Mouse (Mus musculus) neural tube, embryonic 11.5 days (tissue): ENCODE measurements around the gene Flcn. TPM values are rescaled to one million over a fixed set of nuclear protein-coding genes. Genes with fewer than 3 reads are reported as not detected.

ENCODE experiments used
- ATAC-seq: fragments of 200-750 bp; cut with Nextera tagmentation; 2 replicates; pipeline ENCODE4 v1.8.0; 2017; ENCODE audit warnings: moderate number of reproducible peaks, mild to moderate bottlenecking, moderate TSS enrichment, moderate library complexity; ENCODE audit not compliant: insufficient read depth, low FRiP score, low TSS enrichment
- DNase-seq: peaks from one replicate; pipeline ENCODE4 v3.0.0-alpha.2; 2015; ENCODE audit warnings: low spot score
- H3K27ac ChIP-seq: fragments of 300-500 bp; sonication (generic); 2 replicates; pipeline ENCODE4 v1.5.1; 2014; ENCODE audit warnings: low read depth, mild to moderate bottlenecking, low read length
- H3K27me3 ChIP-seq: fragments of 300-500 bp; sonication (generic); 2 replicates; pipeline ENCODE4 v1.6.1; 2014; ENCODE audit warnings: mild to moderate bottlenecking, low read length, mixed read lengths; ENCODE audit not compliant: control insufficient read depth, insufficient read depth
- H3K36me3 ChIP-seq: fragments of 300-500 bp; sonication (generic); 2 replicates; pipeline ENCODE4 v1.6.1; 2014; ENCODE audit warnings: mild to moderate bottlenecking, low read length, moderate library complexity, mixed read lengths; ENCODE audit not compliant: control insufficient read depth, insufficient read depth
- H3K4me1 ChIP-seq: fragments of 300-500 bp; sonication (generic); 2 replicates; pipeline ENCODE4 v1.6.1; 2014; ENCODE audit warnings: low read length, mixed read lengths; ENCODE audit not compliant: control insufficient read depth, insufficient read depth
- H3K4me2 ChIP-seq: fragments of 300-500 bp; sonication (generic); 2 replicates; pipeline ENCODE4 v1.6.1; 2014; ENCODE audit warnings: low read depth, mild to moderate bottlenecking, moderate library complexity
- H3K4me3 ChIP-seq: fragments of 300-500 bp; sonication (generic); 2 replicates; pipeline ENCODE4 v1.5.1; 2014; ENCODE audit warnings: low read depth, low read length
- H3K9ac ChIP-seq: fragments of 300-500 bp; sonication (generic); 2 replicates; pipeline ENCODE4 v1.6.1; 2014; ENCODE audit warnings: mild to moderate bottlenecking, low read length
- H3K9me3 ChIP-seq: fragments of 300-500 bp; sonication (generic); 2 replicates; pipeline ENCODE4 v1.6.1; 2016; ENCODE audit warnings: low read length; ENCODE audit not compliant: control insufficient read depth
- WGBS: fragments of 180-500 bp; shearing (Covaris S2); extraction: QIAGEN DNeasy Blood & Tissue Kit; methylation state at CpG from one replicate; pipeline ENCODE4 v1.1.7; 2014; 5-methylcytosine and 5-hydroxymethylcytosine counted together
- polyA plus RNA-seq: library from polyadenylated mRNA; unstranded; fragments of >200 nt; fragmentation: Nextera tagmentation; extraction: Ambion mirVana; gene quantifications from 2 replicates; pipeline ENCODE4 v1.2.1, GENCODE M21; 2014

The Flcn gene
- polyA plus RNA-seq, 1 experiment from 2014 or later = 30.9 TPM

DNA sequence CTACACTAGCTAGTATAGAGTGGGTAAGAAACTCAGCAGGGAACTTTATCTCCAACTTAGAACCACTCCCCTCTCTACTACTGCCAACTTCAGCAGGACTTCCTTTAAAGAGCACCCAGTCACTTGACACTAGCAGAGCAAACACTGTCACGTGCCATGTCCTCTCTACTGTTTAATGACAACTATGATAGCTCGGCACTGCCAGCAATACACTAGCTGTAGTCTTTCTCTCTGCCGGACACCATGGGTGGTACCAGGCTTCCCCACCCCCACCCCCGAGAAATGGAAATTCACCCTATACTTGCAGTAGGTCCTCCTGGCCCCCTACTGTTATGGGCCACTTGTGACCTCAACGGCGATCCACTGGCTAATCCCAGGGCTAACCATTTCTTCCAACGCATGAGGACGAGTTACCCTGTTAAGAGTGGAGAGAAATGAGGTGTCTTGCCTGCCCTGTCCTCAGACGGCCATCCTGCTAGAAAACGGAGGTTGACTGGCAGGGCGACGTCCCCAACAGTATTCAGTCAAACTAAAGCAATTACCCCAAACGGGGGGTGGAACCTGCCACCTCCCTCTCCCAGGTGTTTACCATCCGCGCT, 646 bp downstream of the Flcn start:
- Histone ChIP-seq H3K27me3 (no peaks in the 10 kb centered on the region), H3K27ac (peak overlapping the region; percentile 97), H3K4me1 (peaks cover 8% of the 10 kb centered on the region; the same call in 1 of the 2 replicates), H3K9me3 (no peaks in the 10 kb centered on the region), H3K36me3 (peaks cover 5% of the 10 kb centered on the region), H3K9ac (peak overlapping the region; percentile 98), H3K4me3 (peak overlapping the region; percentile 76), H3K4me2 (peak overlapping the region; percentile 65)
- ATAC-seq (peak; percentile 2; the same call in 1 of the 2 replicates), DNase-seq (no peak)
- WGBS = 0% methylated on average over 15 of the region's 15 CpGs

DNA sequence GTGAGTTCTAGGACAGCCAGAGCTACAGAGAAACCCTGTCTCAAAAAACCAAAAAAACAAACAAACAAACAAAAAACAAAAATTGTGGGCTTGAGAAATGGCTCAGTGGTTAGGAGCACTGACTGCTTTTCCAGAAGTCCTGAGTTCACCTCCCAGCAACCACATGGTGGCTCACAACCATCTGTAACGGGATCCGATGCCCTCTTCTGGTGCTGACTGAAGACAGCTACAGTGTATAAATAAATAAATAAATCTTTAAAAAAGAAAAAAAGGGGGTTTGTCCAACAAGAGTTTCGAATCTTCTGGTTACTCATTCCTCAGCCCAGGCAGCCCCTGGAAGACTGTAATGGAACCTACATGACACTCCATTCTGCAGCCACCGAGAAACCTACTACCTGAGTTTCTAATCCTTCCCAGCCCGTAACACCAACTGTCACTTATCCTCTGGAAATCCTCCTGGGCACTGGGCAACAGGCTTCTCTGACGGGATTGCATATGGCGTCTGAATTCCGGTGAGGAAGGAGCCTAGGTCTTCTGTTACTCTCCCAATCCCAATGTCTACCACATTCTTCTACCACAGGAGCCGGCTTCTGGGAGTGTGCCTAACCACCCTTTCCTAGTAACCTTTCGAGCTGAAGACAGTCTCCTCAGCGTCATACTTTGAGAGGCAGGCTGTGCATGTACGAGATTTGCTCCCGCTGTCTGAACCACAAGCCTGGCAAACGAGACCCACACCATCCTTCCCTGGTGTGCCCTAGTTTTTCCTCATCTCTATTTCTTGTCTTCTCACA, 1.5 kb downstream of the Flcn start:
- ATAC-seq = no peak
- 71% methylated on average over 14 of the region's 14 CpGs for WGBS
- Histone ChIP-seq H3K36me3 (peaks cover 5% of the 10 kb centered on the region), H3K4me2 (peak overlapping the region; percentile 65), H3K27me3 (no peaks in the 10 kb centered on the region), H3K27ac (no peak overlapping the region), H3K9me3 (no peaks in the 10 kb centered on the region), H3K9ac (peak overlapping the region; percentile 98; the same call in 1 of the 2 replicates), H3K4me1 (peaks cover 8% of the 10 kb centered on the region; the same call in 1 of the 2 replicates), H3K4me3 (peak overlapping the region; percentile 76)
- DNase-seq = no peak

DNA sequence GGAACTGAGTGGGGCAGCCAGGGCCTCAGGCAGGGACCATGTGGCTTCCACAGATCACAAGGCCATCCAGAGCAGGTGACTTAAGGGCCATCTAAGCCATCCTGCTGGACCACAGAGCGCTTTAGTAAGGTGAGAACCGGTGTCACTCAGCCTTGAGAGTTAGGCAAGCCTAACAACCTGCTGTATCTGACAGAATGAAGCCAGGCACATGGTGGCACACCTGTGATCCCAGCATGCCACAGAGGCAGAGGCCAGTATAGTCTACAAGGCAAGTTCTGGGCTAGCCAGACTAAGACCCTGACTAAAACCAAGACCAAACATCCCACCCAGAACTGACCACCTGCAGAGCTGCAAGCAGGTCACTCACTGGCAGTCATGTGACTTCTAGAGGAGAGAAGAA, 4.2 kb downstream of the Flcn start:
- no peak overlapping the region for H3K4me2 ChIP-seq
- peaks cover 24% of the 10 kb centered on the region for H3K36me3 ChIP-seq
- H3K9me3 ChIP-seq = no peaks in the 10 kb centered on the region
- H3K27me3 ChIP-seq = no peaks in the 10 kb centered on the region
- ATAC-seq (no peak), DNase-seq (no peak)
- no peak overlapping the region for H3K9ac ChIP-seq
- peaks cover 8% of the 10 kb centered on the region; the same call in 1 of the 2 replicates for H3K4me1 ChIP-seq
- no peak overlapping the region for H3K4me3 ChIP-seq
- 93% methylated on average over 2 of the region's 2 CpGs for WGBS
- no peak overlapping the region for H3K27ac ChIP-seq

DNA sequence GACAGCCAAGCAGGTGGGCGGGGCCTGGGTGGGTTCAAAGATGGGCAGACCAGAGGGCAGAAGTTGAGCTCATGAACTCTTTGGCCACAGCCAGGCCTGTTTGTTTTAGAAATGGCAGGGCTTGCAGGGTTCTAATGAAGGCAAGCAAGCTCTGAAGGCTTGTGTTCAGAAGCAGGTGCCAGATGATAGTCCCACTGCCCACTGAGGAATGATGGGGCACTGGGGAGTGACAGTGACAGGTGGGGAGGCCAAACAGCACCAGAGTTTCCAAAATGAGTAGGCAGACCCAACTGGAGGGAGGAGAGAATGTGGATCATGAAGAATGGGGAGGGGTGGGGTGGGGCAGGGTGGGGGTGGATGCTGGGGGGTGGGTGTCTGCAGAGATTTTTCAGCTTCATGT, 4.6 kb downstream of the Flcn start:
- Histone ChIP-seq H3K36me3 (peaks cover 28% of the 10 kb centered on the region), H3K4me3 (no peak overlapping the region), H3K4me1 (peaks cover 8% of the 10 kb centered on the region; the same call in 1 of the 2 replicates), H3K9me3 (no peaks in the 10 kb centered on the region; the same call in 1 of the 2 replicates), H3K27ac (no peak overlapping the region), H3K9ac (no peak overlapping the region), H3K27me3 (no peaks in the 10 kb centered on the region), H3K4me2 (no peak overlapping the region)
- WGBS = 91% methylated on average over 1 of the region's 1 CpGs
- no peak for DNase-seq
- ATAC-seq = no peak

DNA sequence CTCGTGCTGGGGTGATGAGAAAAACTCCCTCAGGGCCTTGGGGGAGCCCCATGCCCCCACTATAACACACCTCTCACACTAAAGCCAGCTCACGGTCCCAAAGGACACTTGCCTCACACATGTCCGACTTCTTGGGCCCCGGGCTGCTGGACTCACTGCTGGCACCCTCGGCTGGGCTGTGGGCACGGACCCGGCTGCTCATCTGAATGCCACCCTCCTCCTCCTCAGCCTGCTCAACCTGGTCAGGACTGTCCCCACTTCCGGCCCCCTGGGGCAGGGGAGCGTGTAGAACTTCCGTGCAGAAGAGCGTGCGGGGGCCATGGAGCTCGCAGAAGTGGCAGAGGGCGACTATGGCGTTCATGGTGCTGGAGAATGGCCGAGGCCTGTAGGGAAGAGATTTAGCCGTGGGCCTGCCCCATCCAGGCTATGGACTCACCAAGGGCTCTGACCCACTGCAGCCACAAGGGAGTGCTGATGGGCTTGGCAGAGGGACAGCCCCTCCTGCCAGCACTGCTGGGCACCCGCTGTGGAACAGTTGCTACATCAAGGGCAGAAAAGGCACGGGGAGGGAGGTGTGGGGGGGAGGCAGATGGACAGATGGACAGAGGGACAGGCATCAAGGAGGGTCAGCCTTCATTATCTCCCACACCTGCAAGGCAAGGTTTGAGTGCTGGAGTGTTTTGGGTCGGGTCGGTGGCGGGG, 5.3 kb downstream of the Flcn start:
- no peak overlapping the region for H3K4me3 ChIP-seq
- H3K27me3 ChIP-seq = no peaks in the 10 kb centered on the region
- 93% methylated on average over 22 of the region's 22 CpGs for WGBS
- no peak overlapping the region for H3K4me2 ChIP-seq
- no peak overlapping the region for H3K27ac ChIP-seq
- DNase-seq (no peak), ATAC-seq (no peak)
- H3K36me3 ChIP-seq = peaks cover 28% of the 10 kb centered on the region
- peaks cover 8% of the 10 kb centered on the region; the same call in 1 of the 2 replicates for H3K4me1 ChIP-seq
- no peak overlapping the region for H3K9ac ChIP-seq
- no peaks in the 10 kb centered on the region; the same call in 1 of the 2 replicates for H3K9me3 ChIP-seq

DNA sequence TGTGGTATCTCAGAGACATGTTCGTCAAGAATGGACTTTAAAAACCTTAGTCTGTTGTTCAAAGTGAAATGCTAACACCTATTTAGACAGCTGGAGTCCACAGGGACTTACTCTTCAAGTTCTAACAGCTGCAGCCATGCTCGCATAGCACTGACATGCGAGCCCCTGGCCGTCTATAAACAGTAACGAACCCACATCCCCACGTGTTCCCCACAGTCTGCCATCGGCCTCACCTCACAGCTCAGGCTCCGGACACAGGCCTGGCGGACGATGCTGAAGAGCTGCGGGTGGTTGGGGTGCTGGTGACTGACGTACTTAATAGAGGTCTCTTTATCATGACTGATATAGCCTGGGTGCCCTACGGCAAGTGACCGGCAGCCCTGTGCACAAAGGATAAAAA, 6.3 kb downstream of the Flcn start:
- Histone ChIP-seq H3K4me1 (peaks cover 2% of the 10 kb centered on the region; the same call in 1 of the 2 replicates), H3K4me3 (no peak overlapping the region), H3K9ac (no peak overlapping the region), H3K27me3 (no peaks in the 10 kb centered on the region), H3K4me2 (no peak overlapping the region), H3K27ac (no peak overlapping the region), H3K36me3 (peaks cover 33% of the 10 kb centered on the region), H3K9me3 (no peaks in the 10 kb centered on the region; the same call in 1 of the 2 replicates)
- ATAC-seq (no peak), DNase-seq (no peak)
- WGBS = 86% methylated on average over 14 of the region's 14 CpGs

DNA sequence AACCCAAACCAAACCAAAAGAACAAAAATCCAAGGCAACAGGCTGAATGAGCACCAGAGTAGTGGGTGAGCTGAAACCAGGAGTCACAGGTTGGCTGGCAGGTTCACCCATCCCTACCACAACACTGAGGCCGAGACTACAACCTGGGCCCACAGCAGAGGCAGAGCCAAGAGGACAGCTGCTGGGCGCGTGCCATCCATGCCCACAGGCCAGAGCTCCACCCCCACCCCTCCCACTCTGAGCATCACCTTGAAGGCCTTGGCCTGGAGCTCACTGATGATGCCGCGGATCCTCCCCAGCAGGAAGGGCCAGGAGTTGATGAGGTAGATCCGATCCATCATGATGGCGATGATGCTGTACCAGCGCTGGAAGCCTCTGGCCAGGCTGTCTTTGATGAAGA, 7.9 kb downstream of the Flcn start:
- ATAC-seq = no peak
- H3K4me1 ChIP-seq = no peaks in the 10 kb centered on the region
- no peak overlapping the region for H3K4me3 ChIP-seq
- 93% methylated on average over 8 of the region's 8 CpGs for WGBS
- no peak overlapping the region for H3K4me2 ChIP-seq
- peaks cover 40% of the 10 kb centered on the region for H3K36me3 ChIP-seq
- H3K9ac ChIP-seq = no peak overlapping the region
- no peaks in the 10 kb centered on the region for H3K27me3 ChIP-seq
- DNase-seq = no peak
- no peak overlapping the region for H3K27ac ChIP-seq
- no peaks in the 10 kb centered on the region; the same call in 1 of the 2 replicates for H3K9me3 ChIP-seq

DNA sequence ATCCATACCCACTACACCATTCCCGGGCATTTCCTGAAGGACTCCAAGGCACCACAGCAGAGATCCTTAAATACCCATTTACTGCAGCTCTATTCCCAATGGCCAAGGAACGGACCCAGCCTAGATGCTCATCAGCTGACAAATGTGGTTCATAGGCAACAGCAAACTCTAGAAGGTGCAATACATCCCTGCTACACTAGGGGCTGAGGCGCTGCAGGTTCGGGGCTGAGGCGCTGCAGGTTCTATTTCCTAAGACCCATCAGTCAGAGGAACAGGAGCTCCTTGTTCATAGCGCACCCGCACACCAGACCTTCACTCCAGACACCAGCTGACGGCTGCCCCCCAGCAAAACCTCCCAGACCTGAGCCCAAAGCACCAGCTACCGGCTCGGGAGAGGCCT, 9.4 kb downstream of the Flcn start:
- ATAC-seq = no peak
- no peaks in the 10 kb centered on the region for H3K4me1 ChIP-seq
- H3K9ac ChIP-seq = no peak overlapping the region
- H3K9me3 ChIP-seq = no peaks in the 10 kb centered on the region; the same call in 1 of the 2 replicates
- H3K36me3 ChIP-seq = peaks cover 40% of the 10 kb centered on the region
- H3K4me3 ChIP-seq = no peak overlapping the region
- H3K4me2 ChIP-seq = no peak overlapping the region
- DNase-seq = no peak
- no peak overlapping the region for H3K27ac ChIP-seq
- H3K27me3 ChIP-seq = no peaks in the 10 kb centered on the region
- WGBS = 92% methylated on average over 10 of the region's 10 CpGs
